9 mouse cellular contexts compared by ENCODE assay signal in the genomic region with DNA sequence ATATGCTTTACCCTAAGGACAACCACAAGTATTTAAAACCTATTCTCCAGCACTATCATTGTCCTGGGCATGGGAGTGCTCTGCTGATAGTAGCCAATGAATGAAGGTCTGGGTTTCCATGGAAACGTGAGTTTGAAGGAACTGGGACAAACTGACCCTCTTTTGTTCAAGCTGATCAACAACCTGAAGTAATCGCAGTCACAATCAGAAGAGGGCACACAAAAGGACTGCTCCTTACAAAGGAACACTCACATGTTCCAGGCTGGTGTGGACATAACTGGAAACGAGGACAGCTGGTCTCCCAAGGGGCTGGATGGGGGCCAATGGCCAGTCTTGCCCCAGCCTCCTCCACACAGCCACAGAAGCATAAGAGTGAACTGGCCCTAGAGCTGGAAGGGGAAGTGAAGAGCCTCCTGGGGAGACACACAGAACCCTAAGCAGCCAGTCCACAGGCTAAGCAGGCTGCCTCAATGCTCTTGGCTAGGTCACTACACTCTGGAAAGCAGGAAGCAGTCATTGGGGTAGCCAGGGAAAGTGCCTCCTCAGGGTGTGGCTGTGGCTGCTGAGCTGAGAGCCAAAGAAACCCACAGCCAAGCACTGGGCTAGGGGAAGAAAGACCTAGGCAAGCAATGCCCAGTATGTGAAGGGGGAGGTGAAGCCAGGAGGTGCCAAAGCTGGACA. TPM values are rescaled to one million over a fixed set of nuclear protein-coding genes. Genes with fewer than 3 reads are reported as not detected.
DNase-seq lines count a peak whose midpoint lies in the region; ATAC-seq and TF ChIP-seq lines count a peak whose summit lies in the region.
"Had no signal": no experiment of that assay in that cellular context is flagged by ENCODE, and none has a peak within 500 bp of the region (broad histone marks: within the 10 kb centered on the region; RNA-seq: fewer than 3 reads in every experiment).

No protein-coding gene starts in this region.

- no peak overlapping the region for H3K4me2 ChIP-seq in forebrain, embryonic 16.5 days (ENCODE audit: low read length)
- H3K4me2 ChIP-seq in neural tube, embryonic 14.5 days (ENCODE audit: low read depth, low read length): no peak overlapping the region
- H3K4me2 ChIP-seq: embryonic facial prominence, embryonic 15.5 days had no signal

- H3K9me3 ChIP-seq in forebrain, embryonic 16.5 days (ENCODE audit: control insufficient read depth, low read length): 0 out of 2 replicates have a peak, but pooled peaks cover 2% of the 10 kb centered on the region
- H3K9me3 ChIP-seq in neural tube, embryonic 14.5 days (ENCODE audit: control insufficient read depth, low read length): no peaks in the 10 kb centered on the region
- H3K9me3 ChIP-seq: embryonic facial prominence, embryonic 15.5 days had no signal

- no peak overlapping the region for H3K9ac ChIP-seq in forebrain, embryonic 16.5 days (replicated peaks; ENCODE audit: low read depth, low read length)
- H3K9ac ChIP-seq in neural tube, embryonic 14.5 days (replicated peaks; ENCODE audit: low read depth, low read length): no peak overlapping the region
- H3K9ac ChIP-seq: embryonic facial prominence, embryonic 15.5 days had no signal

- no peak for TF ChIP-seq POLR2A in lung, adult 2 months (IDR thresholded peaks at IDR 0.05; ENCODE audit: borderline replicate concordance, extremely low read depth, low read depth, low read length)

- H3K4me1 ChIP-seq in forebrain, embryonic 16.5 days (replicated peaks; ENCODE audit: control insufficient read depth, insufficient read depth, low read length): peaks cover 6% of the 10 kb centered on the region
- H3K4me1 ChIP-seq in lung, adult 2 months (ENCODE audit: control insufficient read depth, insufficient read depth, low read length): peaks cover 24% of the 10 kb centered on the region
- H3K4me1 ChIP-seq in neural tube, embryonic 14.5 days (ENCODE audit: control insufficient read depth, insufficient read depth, low read length): no peaks in the 10 kb centered on the region

- no peak for TF ChIP-seq CTCF in lung, adult 2 months (IDR thresholded peaks at IDR 0.05; ENCODE audit: insufficient read depth, low read length)

- no peaks in the 10 kb centered on the region for H3K27me3 ChIP-seq in forebrain, embryonic 16.5 days (replicated peaks; ENCODE audit: control insufficient read depth, insufficient read depth, low read length)
- H3K27me3 ChIP-seq in neural tube, embryonic 14.5 days (ENCODE audit: control insufficient read depth, insufficient read depth, low read length): no peaks in the 10 kb centered on the region
- H3K27me3 ChIP-seq: embryonic facial prominence, embryonic 15.5 days had no signal

- H3K4me3 ChIP-seq in forebrain, embryonic 16.5 days (replicated peaks; ENCODE audit: low read length): no peak overlapping the region
- H3K4me3 ChIP-seq in lung, adult 2 months (replicated peaks; ENCODE audit: extremely low read depth, low read depth, low read length): no peak overlapping the region
- H3K4me3 ChIP-seq in neural tube, embryonic 14.5 days (ENCODE audit: low read depth, low read length): no peak overlapping the region
- H3K4me3 ChIP-seq: embryonic facial prominence, embryonic 15.5 days had no signal

- no peak overlapping the region for H3K27ac ChIP-seq in forebrain, embryonic 16.5 days (ENCODE audit: low read length)
- no peak overlapping the region for H3K27ac ChIP-seq in neural tube, embryonic 14.5 days (ENCODE audit: low read depth, low read length)
- H3K27ac ChIP-seq: embryonic facial prominence, embryonic 15.5 days had no signal

- ATAC-seq in forebrain, embryonic 16.5 days: peak; percentile 28
- ATAC-seq in neural tube, embryonic 14.5 days (ENCODE audit: low read depth): peak; percentile 61

- no peaks in the 10 kb centered on the region for H3K36me3 ChIP-seq in forebrain, embryonic 16.5 days (ENCODE audit: control insufficient read depth, insufficient read depth)
- no peaks in the 10 kb centered on the region for H3K36me3 ChIP-seq in neural tube, embryonic 14.5 days (ENCODE audit: control insufficient read depth, insufficient read depth, low read length)
- H3K36me3 ChIP-seq: embryonic facial prominence, embryonic 15.5 days had no signal

- DNase-seq in adrenal gland, adult (ENCODE audit: inconsistent age in 2 of 2, low spot score in 1 of 2): peak; percentile 29 to 60
- DNase-seq in adrenal gland, postnatal 4 days (ENCODE audit: low spot score in 2 of 2): no peak
- peak; percentile 15 for DNase-seq in cerebellum, adult 11 months
- DNase-seq in heart, postnatal 4 days: peak; percentile 48
- peak; percentile 70 for DNase-seq in lung, adult 2 months
- no peak for DNase-seq in spleen, adult 12 weeks (ENCODE audit: low spot score)

- WGBS in forebrain, embryonic 16.5 days: 9% methylated on average over 3 of the region's 3 CpGs
- 23% methylated on average over 3 of the region's 3 CpGs for WGBS in lung, adult 2 months
- WGBS in neural tube, embryonic 14.5 days: 13% methylated on average over 3 of the region's 3 CpGs

RNA-seq across cellular contexts. Expression of a gene that starts 14.0 kb away (rescaled TPM):
- total RNA-seq in adrenal gland, postnatal 4 days (2021): 10 to 100 TPM; 12.0 to 12.9 TPM
- 0.37 and 1.1 TPM in 2 replicates for polyA plus RNA-seq in forebrain, embryonic 16.5 days (2015; fragmentation: Nextera tagmentation; extraction: Ambion mirVana)
- 10 to 100 TPM; 85.3 to 88.9 TPM for total RNA-seq in heart, postnatal 4 days (2021)
- polyA plus RNA-seq in lung, adult 2 months (2012; rRNA removed): 106 and 145 TPM in 2 replicates
- polyA plus RNA-seq in neural tube, embryonic 14.5 days (2014; fragmentation: Nextera tagmentation; extraction: Ambion mirVana): 3.1 and 3.7 TPM in 2 replicates

Comparison
In these comparisons a context has a peak if more than half of its experiments do, and no peak if none do; other contexts are left out.
1. DNase-seq: peak in adrenal gland, adult (2 of 2), cerebellum, adult 11 months (single experiment), heart, postnatal 4 days (single experiment) and lung, adult 2 months (single experiment); none in adrenal gland, postnatal 4 days (0 of 2) and spleen, adult 12 weeks (single experiment).
2. RNA of a gene that starts 14.0 kb away (polyA plus RNA-seq): 106 to 145 TPM in lung, adult 2 months; 3.1 to 3.7 TPM in neural tube, embryonic 14.5 days and 0.37 to 1.1 TPM in forebrain, embryonic 16.5 days; every median in the first group is over 10 times any median in the second.